Mouse (Mus musculus) left cerebral cortex, postnatal 10 days (tissue): Measurements from ENCODE around the gene Ldhc. TPM values are rescaled to one million over a fixed set of nuclear protein-coding genes. Genes with fewer than 3 reads are reported as not detected.

ENCODE experiments used
- DNase-seq, 2 experiments: peaks; one replicate each; pipeline ENCODE4 v3.0.0; 2021 to 2022; ENCODE audit warnings: low spot score in 2 of 2, mixed read lengths in 1 of 2; ENCODE audit errors: extremely low spot score in 1 of 2
- intact Hi-C: fragments of 180-260 bp; cut with DNase I; formaldehyde crosslinking; loops from one replicate; pipeline ENCODE4 v1.15.1; 2025
- total RNA-seq, 2 experiments: library from RNA; stranded (reverse); gene quantifications; 2 replicates each; pipeline ENCODE4 v1.2.3; 2021

Gene Ldhc
- total RNA-seq, 2 experiments from 2014 or later, result not detected

DNA sequence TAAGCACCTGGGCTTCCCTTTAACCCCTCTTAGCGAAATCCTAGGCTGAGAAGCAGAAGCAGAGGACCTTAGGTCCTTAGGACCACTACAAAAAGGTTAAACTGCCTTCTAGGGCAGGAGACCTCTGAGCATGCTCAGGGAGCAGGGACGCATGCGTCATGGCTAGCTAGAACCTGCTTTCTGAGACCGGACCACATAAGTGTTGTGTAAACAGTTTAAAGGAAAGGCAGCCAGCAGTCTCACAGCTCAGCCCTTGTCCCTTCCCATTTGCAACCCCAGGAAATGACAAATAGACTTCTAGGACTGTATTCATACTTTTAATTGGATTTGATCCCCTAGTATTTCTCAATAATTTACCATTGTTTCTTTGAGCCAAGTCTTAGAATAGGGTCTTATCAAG, 20.7 kb upstream of the Ldhc start:
- DNase-seq, result no peak
- intact Hi-C loops, result no loop called here

DNA sequence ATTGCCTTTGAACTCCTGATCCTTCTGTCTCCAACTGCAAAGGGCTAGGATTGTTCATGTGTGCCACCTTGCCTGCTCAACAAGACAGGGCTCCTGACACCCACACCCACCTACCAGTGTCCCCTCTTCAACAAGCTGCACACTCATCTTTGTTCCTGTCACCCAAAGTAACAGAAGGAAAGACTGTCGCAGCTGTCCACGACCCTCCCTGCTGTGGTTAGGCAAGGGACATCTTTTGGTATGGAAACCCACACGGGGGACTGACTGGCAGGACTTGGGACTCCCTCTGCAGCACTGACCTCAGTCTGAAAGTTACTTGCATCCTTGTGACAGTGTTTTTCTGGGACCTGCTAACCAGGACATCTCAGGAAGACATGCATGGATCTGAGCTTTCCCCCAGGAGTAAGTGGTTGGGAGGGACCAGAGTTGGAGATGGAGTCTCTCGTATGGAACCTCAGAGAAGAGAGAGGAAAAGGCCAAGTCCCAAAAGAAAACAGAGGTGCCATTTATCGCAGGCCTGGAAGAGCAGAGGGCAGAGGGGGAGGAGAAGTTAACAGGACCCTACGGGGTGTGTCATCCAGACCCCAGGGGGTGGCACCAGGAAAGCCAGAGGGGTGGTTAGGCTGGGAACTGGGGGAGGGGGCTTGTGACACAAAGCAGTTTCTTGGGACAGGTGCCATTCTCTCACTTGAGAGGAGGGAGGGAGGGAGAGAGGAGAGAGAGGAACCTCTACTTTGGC, 20.0 kb upstream of the Ldhc start, which contains the start of gene Ldha:
TSS of gene Ldha (plus strand) at position 689 of the 739 bp plus-strand sequence.
- no peak for DNase-seq

DNA sequence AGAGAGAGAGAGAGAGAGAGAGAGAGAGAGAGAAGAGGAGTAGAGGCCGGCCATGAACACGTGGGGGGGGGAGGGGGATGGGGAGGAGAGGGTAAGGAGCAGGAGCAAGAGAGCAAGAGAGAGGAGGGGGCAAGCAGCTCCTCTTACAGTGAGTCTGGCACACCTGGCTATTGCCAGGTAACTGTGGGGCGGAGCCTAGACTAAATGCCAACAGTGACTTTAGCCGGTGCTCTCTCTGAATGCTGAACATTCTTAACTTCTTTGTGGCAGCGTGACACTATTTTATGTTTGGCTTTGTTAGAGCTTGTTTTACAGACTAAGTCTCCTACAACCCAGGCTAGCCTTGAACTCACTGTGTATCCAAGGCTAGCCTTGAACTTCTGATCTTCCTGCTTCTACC, 18.7 kb upstream of the Ldhc start:
- DNase-seq, result no peak
- intact Hi-C loops, result no loop called here

More for the DNA sequence above, 20.0 kb upstream of the Ldhc start, which contains the start of gene Ldha:
- intact Hi-C loops, result no loop called here

DNA sequence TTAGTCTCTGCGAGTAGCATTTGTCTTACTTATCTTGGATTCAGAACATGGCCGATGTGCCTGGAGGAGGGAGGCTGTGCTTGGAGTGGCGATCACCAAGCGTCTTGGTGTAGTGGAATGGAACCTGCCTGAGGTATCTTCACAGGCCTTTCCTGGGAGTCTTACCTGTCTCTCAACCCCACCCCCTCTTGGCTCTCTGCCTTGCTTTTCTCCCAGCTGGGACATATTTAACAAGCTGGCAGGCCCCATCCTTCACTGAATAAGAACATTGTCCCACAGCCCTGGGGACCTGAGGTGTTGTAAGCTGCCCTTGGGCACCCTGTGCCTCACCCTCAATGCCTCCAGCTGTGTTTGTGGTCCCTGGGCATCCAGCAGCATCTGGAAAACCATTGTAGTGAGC, 17.4 kb upstream of the Ldhc start:
- intact Hi-C loops, result no loop called here
- peak in 1 of 2 experiments; percentile 44 for DNase-seq

DNA sequence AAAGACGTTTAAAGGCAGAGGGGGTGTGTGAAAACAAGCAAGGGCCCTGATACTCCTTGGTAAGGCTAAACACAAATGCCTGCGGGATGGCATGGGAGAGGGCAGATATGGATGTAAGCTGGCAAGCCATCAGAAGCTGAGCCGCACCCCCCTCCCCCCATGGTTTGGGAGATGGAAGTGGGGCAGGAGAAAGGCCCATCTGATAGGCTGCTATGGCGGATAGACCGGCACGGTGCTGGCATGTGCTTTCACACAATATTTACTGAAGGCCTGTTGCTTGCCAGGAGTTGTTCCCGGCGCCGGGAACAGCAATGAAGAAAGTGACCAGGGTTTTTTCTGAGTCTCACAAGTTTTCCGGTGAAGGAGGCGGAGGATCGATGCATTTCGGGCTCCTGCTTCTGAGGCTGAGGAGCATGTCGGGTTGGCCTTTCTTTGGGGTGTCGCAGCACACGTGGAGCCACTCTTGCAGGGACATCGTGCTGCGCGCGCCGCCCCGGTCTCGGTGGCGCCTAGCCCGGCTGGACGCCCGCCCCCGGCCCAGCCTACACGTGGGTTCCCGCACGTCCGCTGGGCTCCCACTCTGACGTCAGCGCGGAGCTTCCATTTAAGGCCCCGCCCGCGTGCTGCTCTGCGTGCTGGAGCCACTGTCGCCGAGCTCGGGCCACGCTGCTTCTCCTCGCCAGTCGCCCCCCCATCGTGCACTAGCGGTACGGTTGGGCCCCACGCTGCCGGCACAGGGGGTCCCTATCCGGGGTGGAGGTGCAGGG, 15.6 kb upstream of the Ldhc start:
- intact Hi-C loops, result no loop called here
- peak; percentile 91 to 97 for DNase-seq

DNA sequence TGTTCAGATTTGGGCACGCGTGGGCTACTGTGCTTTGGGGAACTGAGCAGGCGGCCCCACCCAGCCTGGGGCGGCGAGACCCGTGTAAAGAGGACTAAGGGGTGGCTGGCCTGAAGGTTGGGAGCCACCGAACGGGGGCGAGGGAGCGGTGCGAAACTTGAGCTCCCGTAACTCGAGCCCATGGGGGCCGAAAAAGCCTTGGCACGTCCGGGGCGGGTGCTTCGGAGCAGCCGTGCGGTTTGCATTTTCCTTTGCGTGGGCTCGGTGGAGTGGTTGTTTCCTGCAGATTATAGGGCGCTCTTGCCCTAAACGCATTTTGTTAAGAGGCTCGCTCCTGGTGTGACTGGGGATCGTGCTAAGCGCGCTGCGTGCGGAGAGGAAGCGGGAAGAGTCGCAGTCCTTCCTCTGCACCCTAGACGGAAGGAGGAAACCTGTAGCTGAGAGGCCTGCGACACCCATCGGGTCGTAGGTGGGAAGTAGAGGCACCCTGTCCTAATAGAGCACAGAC, 15.0 kb upstream of the Ldhc start:
- intact Hi-C loops, result no loop called here
- no peak for DNase-seq

DNA sequence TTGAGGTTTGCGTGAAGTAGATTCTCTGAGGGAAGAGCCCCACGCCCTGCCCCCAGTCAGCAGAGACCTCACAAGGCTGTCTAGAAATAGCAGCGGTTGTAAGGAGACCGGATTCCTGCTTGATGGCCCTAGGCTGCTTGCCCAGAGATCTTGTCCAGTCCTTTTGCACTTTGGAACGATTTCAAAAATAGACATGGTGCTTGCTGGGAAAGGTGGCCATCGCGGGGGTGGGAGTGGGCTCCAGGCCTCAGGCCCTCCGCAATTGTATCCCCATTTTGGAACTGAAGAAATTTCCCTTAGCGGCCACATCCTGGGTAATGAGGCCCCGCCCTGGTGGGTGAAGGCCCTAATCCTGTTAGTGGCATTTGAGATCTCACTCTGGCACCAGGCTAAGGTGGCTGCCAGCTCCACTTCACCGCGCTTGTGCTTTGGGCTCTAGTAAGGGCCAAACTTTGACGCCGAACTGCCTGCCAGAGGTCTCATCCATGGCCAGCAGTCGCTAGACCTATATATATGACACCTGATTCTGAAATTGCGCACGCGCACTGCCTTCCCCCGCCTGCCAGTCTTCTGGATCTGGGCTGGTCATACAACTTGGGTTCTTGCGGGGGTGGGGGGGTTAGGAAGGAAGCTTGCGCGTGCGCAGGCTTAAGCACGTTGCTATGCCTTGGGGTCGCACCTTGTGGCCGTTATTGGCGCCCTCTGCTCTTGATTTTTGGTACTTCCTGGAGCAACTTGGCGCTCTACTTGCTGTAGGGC, 14.3 kb upstream of the Ldhc start:
- intact Hi-C loops, result no loop called here
- DNase-seq, result peak; percentile 35 to 77

DNA sequence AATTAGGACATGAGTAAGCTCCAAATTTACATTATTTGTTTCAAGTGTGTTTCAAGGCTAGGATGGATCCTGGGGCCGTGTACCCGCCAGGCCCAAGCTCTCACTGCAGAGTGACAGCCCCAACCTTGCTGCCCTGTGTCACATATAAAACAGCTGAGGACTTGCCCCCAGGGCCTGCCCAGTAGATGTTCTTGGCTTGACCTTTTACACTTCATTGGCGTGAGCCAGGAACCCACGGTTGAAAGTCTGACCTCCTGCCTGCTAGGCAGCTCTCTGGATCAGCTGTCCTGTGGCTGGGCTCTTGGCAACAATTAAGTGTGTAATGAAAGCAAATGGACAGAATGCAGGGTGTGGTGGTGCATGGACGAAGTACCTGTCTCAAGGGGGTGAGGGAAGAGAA, 11.7 kb upstream of the Ldhc start:
- no peak for DNase-seq
- intact Hi-C loops, result no loop called here

DNA sequence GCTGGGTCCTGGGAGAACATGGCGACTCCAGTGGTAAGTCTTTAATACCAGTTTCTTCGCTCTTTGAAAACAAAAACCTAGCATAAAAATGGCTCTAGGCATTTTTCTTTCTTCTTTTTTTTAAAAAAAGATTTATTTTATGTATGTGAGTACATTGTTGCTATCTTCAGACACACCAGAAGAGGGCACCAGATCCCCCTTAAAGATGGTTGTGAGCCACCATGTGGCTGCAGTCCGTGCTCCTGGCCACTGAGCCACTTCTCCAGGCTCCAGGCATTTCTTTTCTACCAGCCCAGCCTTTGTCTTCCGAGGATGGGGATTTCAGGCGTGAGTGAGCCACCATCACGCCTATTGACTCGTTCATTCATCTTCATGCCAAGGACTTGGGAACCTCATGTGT, 10.0 kb upstream of the Ldhc start:
- intact Hi-C loops, result no loop called here
- DNase-seq, result no peak

DNA sequence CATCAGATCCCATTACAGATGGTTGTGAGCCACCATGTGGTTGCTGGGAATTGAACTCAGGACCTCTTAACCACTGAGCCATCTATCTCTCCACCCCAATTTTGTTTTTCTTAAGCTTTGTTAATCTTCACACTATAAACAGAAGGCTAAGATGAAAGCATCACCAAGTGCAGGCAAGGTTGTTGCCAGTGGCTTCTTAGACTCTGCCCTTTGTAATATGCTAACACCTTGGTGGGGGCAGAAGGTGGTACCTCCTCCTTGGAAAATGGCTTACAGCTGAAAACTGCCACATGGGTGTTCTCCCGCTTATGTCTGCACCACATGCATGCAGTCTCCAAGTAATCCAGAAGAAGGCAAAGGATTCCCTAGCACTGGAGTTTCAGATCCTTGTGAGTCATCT, 8.3 kb upstream of the Ldhc start:
- no peak for DNase-seq
- intact Hi-C loops, result no loop called here

DNA sequence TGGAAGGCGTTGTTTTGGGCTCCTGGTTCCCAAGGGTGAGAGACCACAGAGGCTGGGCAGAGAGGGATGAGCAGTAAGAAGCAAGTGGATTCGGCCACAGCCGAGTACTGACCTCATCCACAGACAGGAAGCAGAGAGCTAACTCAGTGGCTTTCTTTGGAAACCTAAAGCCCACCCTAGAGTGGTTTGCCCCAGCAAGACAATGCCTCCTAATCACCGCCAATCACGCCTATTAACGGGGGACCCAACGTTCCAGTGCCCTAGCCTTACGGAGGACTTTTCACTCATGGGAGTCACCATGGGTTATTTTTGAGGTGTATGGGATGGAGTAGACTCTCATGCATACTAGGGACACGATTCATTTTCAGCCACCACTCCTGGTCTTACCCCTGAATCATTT, 7.6 kb upstream of the Ldhc start:
- intact Hi-C loops, result no loop called here
- DNase-seq, result no peak

DNA sequence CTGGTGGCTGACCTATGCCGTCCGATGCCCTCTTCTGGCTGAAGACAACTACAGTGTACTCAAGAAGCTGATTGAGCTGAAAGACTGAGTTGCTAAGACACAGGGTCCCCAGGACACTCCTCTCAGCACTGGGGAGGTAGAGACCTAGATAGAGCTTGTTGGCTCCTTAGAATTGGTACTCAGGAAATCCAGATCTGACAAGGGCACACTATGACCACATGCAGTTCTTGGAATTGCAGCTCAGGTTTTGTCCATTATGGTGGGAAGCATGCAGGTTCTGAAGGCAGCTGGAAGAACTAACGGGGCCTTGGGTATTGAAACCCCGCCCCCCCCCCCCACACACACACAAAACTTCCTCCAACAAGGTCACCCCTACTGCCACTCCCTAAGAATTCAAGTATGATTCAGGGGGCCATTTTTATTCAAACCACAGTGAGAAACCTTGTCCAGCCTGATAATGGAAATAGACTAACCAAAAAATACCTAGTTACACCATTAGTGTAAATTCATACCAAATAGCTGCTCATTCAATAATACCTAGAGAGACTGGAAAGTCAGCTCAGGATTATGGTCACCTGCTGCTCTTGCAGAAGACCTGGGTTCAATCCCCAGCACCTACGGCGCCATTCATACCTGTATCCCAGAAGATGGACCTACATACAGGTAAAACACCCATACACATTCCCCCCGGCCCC, 5.0 kb upstream of the Ldhc start:
- intact Hi-C loops, result no loop called here
- no peak for DNase-seq

DNA sequence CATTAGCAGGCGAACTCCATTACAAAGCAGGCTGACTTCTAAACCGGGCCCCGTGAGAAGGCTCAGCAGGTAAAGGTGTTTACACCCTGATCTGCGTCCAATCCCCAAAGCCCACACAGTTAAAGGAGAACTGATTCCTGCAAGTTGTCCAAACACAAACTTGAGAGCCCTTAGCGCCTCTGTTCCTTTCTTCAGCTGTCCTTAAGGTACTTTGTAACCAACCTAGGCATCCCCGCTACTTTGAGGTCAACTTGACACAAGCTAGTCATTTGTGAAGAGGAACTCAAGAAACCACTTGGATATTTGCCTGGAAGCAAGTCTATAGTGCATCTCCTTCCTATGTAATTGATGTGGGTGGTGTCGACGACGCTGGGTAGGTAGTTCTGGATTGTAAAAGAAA, 3.6 kb upstream of the Ldhc start:
- DNase-seq, result no peak
- intact Hi-C loops, result no loop called here

DNA sequence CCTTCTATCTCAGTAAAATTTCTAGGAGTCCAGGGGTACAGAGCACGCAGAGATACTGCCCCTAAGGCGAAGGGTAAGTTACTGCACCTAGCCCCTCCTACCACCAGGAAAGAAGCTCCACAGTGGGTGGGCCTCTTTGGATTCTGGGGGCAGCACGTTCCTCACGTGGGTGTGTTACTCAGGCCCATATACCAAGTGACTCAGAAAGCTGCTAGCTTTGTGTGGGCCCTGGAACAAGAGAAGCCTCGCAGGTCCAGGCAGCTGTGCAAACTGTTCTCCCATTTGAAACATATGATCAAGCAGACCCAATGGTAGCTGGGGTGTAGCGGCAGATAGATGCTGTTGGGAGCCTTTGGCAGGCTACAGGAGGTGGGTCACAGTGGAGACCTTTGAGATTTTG, 2.0 kb upstream of the Ldhc start:
- intact Hi-C loops, result no loop called here
- no peak for DNase-seq

DNA sequence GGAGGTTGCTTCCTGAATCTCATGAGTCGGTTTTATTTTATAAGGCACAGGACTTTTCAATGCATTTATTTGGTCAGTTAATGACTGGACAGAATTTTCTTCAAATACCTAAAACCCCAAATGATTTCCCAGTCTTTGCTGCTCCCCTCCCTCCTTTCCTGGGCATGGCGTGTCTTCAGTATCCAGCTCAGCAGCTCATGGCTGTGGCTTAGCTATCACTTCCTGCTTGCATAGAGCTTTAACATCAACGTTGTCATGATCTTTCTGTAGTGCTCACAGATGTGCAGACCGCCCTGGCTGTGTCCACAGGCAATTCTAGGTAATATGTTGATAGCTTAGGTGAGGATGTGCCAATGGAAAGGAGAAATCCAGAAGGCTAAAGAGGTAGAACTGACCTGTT, 11.0 kb downstream of the Ldhc start:
- no peak for DNase-seq
- intact Hi-C loops, result no loop called here

DNA sequence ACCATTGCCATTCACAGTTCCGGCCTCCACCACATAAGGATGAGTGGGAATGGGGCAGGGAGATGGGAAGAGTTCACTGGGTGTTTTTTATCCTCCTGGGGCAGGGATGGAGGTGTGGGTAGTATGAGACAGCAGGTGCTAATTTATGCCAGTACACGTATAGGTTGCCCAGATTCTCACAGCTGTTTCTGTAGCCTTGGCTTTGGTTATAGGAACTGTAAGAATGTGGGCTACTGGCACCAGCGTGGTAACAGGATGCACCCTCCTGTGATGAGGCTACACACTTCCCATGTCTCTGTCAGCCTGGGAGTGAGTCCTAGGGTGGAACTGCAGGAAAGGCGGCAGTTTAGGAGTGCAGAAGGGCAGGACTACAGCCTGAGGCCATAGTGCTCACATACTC, 15.8 kb downstream of the Ldhc start:
- intact Hi-C loops, result no loop called here
- no peak for DNase-seq

DNA sequence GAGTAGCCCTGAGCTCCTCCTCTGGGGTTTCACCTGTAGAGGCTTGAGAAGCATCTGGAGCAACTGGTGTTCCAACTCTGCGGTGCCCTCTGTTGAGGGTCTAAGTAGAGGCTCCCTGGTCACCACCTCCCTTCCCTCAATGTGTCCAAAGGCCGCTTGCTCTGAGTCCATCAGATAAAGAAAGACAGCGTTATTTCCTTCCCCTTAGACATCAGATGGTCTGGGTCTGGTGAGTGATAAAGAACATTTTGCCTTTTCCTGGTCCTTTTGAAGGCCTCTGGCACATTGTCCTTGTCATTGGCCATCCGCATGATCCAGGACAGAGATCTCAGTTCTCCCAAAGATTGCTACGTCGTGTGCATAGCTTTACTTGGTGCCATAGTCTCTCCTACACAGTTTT, 16.3 kb downstream of the Ldhc start:
- intact Hi-C loops, result no loop called here
- DNase-seq, result no peak

DNA sequence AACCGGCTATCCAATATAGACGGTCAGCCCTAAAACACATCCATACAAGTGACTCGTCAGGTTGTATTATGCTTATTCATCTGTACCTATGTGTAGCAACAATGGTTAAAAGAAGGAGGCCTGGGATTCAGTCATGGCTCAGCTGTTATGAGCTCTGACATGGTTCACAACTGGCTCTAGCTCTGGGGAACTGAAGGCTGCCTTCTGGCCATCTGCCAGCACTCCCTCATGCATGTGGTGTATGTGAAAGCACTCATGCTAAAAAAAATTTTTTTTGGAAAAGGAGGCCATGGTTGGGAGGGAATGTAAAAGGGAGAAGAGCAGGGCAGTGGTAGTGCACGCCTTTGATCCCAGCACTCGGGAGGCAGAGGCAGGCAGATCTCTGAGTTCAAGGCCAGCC, 18.8 kb downstream of the Ldhc start:
- DNase-seq, result peak in 1 of 2 experiments; percentile 47

DNA sequence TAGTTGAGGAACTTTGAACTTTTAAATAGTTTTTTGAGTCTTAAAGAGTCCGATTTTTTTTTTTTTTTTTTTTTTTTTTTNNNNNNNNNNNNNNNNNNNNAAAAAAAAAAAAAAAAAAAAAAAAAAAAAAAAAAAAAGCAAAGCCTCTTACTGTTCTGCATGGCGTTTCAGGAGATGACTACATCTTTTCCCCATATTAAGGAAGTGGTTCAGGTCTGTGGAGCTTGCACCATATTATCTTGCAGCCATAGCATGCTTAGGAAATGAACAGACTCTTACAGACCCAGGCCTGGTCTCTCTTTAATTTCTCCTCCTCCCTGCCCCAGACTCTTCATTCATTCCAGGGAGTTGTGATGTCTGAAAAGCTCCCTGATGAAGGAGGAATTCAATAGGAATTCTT, 20.0 kb downstream of the Ldhc start:
- intact Hi-C loops, result no loop called here
- DNase-seq, result no peak

More for the DNA sequence above, 18.8 kb downstream of the Ldhc start:
- intact Hi-C loops, result no loop called here
